ENCODE assay signal across 13 mouse cellular contexts in genomic region chr12:83015366-83015765, GRCm38 (mm10).
"Had no signal": no experiment of that assay in that cellular context is flagged by ENCODE, and none has a peak within 500 bp of the region (broad histone marks: within the 10 kb centered on the region; RNA-seq: fewer than 3 reads in every experiment).

No protein-coding gene starts in this region.

- H3K9me3 ChIP-seq: midbrain, embryonic 12.5 days; neural tube, embryonic 12.5 days; stomach, embryonic 15.5 days had no signal

- H3K4me1 ChIP-seq: midbrain, embryonic 12.5 days; neural tube, embryonic 12.5 days; stomach, embryonic 15.5 days had no signal

- DNase-seq: lung, adult 18-20 months; lung, postnatal 10 days; lung, postnatal 4 days; right cerebral cortex, postnatal 14 days; thymus, adult 2 months; thymus, postnatal 25 days; thymus, postnatal 4 days had no signal

- H3K36me3 ChIP-seq: midbrain, embryonic 12.5 days; neural tube, embryonic 12.5 days; stomach, embryonic 15.5 days had no signal

- H3K4me3 ChIP-seq: megakaryocyte, embryonic 14.5 days; midbrain, embryonic 12.5 days; neural tube, embryonic 12.5 days; stomach, embryonic 15.5 days had no signal

- H3K9ac ChIP-seq: lung, embryonic 14.5 days; midbrain, embryonic 12.5 days; neural tube, embryonic 12.5 days; stomach, embryonic 15.5 days had no signal

- H3K27ac ChIP-seq: midbrain, embryonic 12.5 days; neural tube, embryonic 12.5 days; stomach, embryonic 15.5 days; stomach, postnatal 0 days had no signal

- H3K4me2 ChIP-seq: lung, embryonic 14.5 days; midbrain, embryonic 12.5 days; neural tube, embryonic 12.5 days; stomach, embryonic 15.5 days had no signal

- H3K27me3 ChIP-seq: midbrain, embryonic 12.5 days; neural tube, embryonic 12.5 days; stomach, embryonic 15.5 days had no signal
